Mouse (Mus musculus) C2C12 (cell line): ENCODE results near the gene Sf1. TPM values are rescaled to one million over a fixed set of nuclear protein-coding genes. Genes with fewer than 3 reads are reported as not detected.

ENCODE experiments used
- H3K27me3 ChIP-seq: one replicate; pipeline ENCODE4 v1.6.1; 2011; ENCODE audit not compliant: control insufficient read depth, insufficient read depth, insufficient read length
- H3K36me3 ChIP-seq: one replicate; pipeline ENCODE4 v1.6.1; 2011; ENCODE audit not compliant: control insufficient read depth, insufficient read depth
- H3K4me3 ChIP-seq: one replicate; pipeline ENCODE4 v1.5.1; 2011; ENCODE audit warnings: mild to moderate bottlenecking, control low read depth; ENCODE audit not compliant: poor library complexity, insufficient read depth, severe bottlenecking
- H3K79me2 ChIP-seq: one replicate; pipeline ENCODE4 v1.6.1; 2011; ENCODE audit not compliant: control insufficient read depth, insufficient read depth
- H3K79me3 ChIP-seq: one replicate; pipeline ENCODE4 v1.6.1; 2011; ENCODE audit warnings: low read depth, control low read depth
- H3ac ChIP-seq: one replicate; pipeline ENCODE3; 2011; ENCODE audit warnings: low read depth; ENCODE audit not compliant: control insufficient read depth, insufficient read length
- CEBPB ChIP-seq: IDR thresholded peaks from one replicate; pipeline ENCODE4 v1.6.1; 2011; ENCODE audit warnings: low read depth, mild to moderate bottlenecking, control low read depth, moderate library complexity
- CTCF ChIP-seq: IDR thresholded peaks from one replicate; pipeline ENCODE4 v1.5.1; 2011; ENCODE audit not compliant: control insufficient read depth, insufficient read depth, insufficient read length
- FOSL1 ChIP-seq: IDR thresholded peaks from one replicate; pipeline ENCODE4 v1.8.0; 2011; ENCODE audit warnings: mild to moderate bottlenecking, low read length; ENCODE audit not compliant: poor library complexity, insufficient read depth, severe bottlenecking
- MAX ChIP-seq: IDR thresholded peaks from one replicate; pipeline ENCODE4 v1.6.1; 2011; ENCODE audit warnings: mild to moderate bottlenecking, control low read depth
- MYOD1 ChIP-seq: IDR thresholded peaks from one replicate; pipeline ENCODE4 v1.6.1; 2011; ENCODE audit warnings: low read depth; ENCODE audit not compliant: control insufficient read depth, insufficient read length
- MYOG ChIP-seq: IDR thresholded peaks from one replicate; pipeline ENCODE4 v1.6.1; 2011; ENCODE audit not compliant: control insufficient read depth, insufficient read length; ENCODE audit errors: extremely low read depth
- USF1 ChIP-seq: IDR thresholded peaks from one replicate; pipeline ENCODE4 v1.6.1; 2011; ENCODE audit warnings: low read depth, mild to moderate bottlenecking, control low read depth, moderate library complexity
- polyA plus RNA-seq: library from polyadenylated mRNA; unstranded; fragments of >200 nt; fragmentation: generic; extraction: Trizol; gene quantifications from one replicate; pipeline ENCODE4 v1.2.1, GENCODE M21; 2012; ENCODE audit warnings: missing spikeins

Sf1 gene
- polyA plus RNA-seq, 1 experiment: 138 TPM

DNA sequence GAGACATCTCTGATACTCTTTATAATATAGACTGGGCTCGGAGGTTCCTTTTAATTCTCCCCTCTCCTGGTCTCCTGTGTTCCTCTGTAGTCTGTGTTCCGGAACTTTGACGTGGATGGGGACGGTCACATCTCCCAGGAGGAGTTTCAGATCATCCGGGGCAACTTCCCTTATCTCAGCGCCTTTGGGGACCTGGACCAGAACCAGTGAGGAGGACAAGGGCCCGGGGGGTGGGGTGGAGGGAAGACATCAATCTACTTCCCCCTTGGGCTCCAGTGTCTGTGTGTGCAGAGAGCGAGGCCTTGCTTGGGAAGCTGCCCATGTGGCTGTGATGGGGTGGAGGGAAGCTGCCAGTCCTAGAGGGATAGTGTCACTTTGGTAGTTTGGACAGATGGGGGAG is 45.3 kb downstream of the Sf1 start:
- Histone ChIP-seq H3ac (no peak overlapping the region), H3K27me3 (peaks cover 62% of the 10 kb centered on the region), H3K79me3 (no peaks in the 10 kb centered on the region), H3K79me2 (no peaks in the 10 kb centered on the region), H3K4me3 (no peak overlapping the region), H3K36me3 (no peaks in the 10 kb centered on the region)
- TF ChIP-seq USF1: no peak
- no peak for TF ChIP-seq MAX
- no peak for TF ChIP-seq CTCF
- no peak for TF ChIP-seq MYOG
- no peak for TF ChIP-seq FOSL1
- TF ChIP-seq CEBPB: no peak
- TF ChIP-seq MYOD1: no peak

DNA sequence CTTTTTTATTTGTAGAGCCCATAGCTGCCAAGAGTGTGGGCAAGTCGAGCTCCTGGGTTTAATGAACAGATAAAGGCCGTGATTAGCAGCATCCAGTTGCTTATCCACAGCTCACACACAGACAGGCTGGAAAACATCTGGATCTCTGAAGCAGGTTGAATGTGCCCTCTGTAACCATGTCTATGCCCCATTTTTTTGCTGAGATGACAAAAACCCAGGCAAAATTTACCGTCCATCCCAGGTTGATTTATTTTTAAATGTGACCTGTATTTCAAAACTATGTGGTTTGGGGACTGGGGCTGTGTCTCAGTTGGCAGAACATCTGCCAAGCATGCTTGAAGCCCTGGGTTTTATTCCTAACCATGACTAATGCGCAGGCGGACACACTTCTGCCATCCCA is 45.7 kb downstream of the Sf1 start:
- H3K27me3 ChIP-seq: peaks cover 66% of the 10 kb centered on the region
- H3K79me3 ChIP-seq: no peaks in the 10 kb centered on the region
- TF ChIP-seq MYOD1 (no peak), MAX (no peak), FOSL1 (no peak), CEBPB (no peak), MYOG (no peak), USF1 (no peak), CTCF (no peak)
- no peaks in the 10 kb centered on the region for H3K79me2 ChIP-seq
- H3K36me3 ChIP-seq: no peaks in the 10 kb centered on the region
- no peak overlapping the region for H3K4me3 ChIP-seq
- H3ac ChIP-seq: no peak overlapping the region

DNA sequence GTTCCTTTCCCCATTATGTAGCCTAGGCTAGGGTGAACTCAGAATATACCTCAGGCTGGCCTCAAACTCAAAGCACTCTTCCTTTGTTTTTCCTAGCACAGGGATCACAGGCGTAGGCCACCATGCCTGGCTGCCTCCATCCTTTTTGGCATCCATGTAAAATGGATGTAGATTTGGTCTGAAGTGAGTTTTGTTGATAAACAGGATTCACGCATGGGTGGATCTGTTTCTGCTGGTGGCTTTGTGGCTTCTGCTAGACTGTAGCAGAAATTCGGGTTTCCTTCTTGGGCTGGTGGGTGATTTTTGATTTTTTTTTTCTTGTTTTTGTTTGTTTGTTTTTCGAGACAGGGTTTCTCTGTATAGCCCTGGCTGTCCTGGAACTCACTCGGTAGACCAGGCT is 46.4 kb downstream of the Sf1 start:
- no peak for TF ChIP-seq CTCF
- no peak for TF ChIP-seq USF1
- TF ChIP-seq MYOD1: no peak
- TF ChIP-seq MAX: no peak
- TF ChIP-seq MYOG: no peak
- TF ChIP-seq FOSL1: no peak
- no peak for TF ChIP-seq CEBPB
- no peaks in the 10 kb centered on the region for H3K79me2 ChIP-seq

DNA sequence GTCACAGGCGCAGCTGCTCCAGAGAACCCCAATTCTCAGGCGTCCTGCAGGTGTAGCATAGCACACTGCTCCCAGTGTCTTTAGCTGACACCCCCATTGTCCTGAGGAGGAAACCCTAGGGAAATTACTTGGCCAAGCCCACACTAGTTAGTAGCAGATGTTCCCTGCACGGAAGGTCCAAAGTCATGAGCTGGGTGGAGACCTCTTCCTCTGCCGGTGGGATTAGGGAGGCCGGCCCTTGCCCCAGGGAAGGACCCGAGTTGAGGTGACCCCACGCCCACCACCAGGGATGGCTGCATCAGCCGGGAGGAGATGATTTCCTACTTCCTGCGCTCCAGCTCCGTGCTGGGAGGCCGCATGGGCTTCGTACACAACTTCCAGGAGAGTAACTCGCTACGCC is 49.3 kb downstream of the Sf1 start:
- Histone ChIP-seq H3K4me3 (no peak overlapping the region), H3K36me3 (no peaks in the 10 kb centered on the region), H3K27me3 (peaks cover 79% of the 10 kb centered on the region), H3K79me2 (no peaks in the 10 kb centered on the region), H3K79me3 (no peaks in the 10 kb centered on the region), H3ac (no peak overlapping the region)
- no peak for TF ChIP-seq CEBPB

More for the DNA sequence above, 46.4 kb downstream of the Sf1 start:
- H3K36me3 ChIP-seq: no peaks in the 10 kb centered on the region
- H3K4me3 ChIP-seq: no peak overlapping the region
- H3ac ChIP-seq: no peak overlapping the region
- peaks cover 65% of the 10 kb centered on the region for H3K27me3 ChIP-seq
- no peaks in the 10 kb centered on the region for H3K79me3 ChIP-seq

GRCm38 (mm10) chr19:6415454-6415853 is 52.0 kb downstream of the Sf1 start:
- TF ChIP-seq USF1 (no peak), CTCF (no peak), CEBPB (no peak), MYOD1 (no peak), MAX (no peak), FOSL1 (no peak), MYOG (no peak)
- no peak overlapping the region for H3ac ChIP-seq
- H3K79me2 ChIP-seq: no peaks in the 10 kb centered on the region
- peaks cover 88% of the 10 kb centered on the region for H3K27me3 ChIP-seq
- no peaks in the 10 kb centered on the region for H3K36me3 ChIP-seq
- H3K4me3 ChIP-seq: no peak overlapping the region
- H3K79me3 ChIP-seq: no peaks in the 10 kb centered on the region

DNA sequence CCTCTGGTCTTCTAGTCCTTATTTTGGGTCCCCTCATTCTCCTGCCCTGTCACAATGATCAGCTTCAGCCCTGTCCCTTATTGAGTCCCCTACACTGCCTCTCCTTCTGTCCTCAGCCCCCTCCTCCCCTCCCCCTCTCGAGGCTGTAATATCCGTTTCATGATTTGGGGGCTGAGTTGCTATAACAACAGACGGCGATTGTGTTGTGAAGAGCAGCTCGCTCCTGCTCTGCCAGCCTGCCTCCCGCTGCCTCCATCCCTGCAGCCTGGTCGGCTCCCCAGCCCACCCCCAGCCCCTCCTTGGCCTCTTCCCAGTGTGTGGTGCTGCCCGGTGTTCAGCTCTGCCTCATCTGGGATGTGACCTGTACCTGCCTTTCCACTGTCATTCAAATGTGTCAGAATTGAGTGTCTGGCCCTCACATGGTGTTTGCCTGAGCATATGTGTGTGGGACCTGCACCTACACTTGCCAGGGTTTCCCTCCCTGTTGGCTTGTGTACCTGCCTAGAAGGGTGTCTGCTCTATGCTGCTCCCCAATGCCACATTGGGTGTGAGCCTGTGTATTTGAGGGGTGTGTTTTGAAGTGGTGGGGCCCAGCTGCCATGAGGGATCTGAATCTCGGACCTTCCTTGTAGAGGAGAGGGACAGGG is 52.8 kb downstream of the Sf1 start:
- peaks cover 88% of the 10 kb centered on the region for H3K27me3 ChIP-seq

More for the DNA sequence above, 52.8 kb downstream of the Sf1 start:
- Histone ChIP-seq H3K4me3 (no peak overlapping the region), H3ac (no peak overlapping the region), H3K79me3 (no peaks in the 10 kb centered on the region), H3K36me3 (no peaks in the 10 kb centered on the region), H3K79me2 (no peaks in the 10 kb centered on the region)
- TF ChIP-seq FOSL1 (no peak), MYOD1 (no peak), USF1 (no peak), CEBPB (no peak), MYOG (no peak), CTCF (no peak), MAX (no peak)
